28 mouse cellular contexts compared by ENCODE assay signal in genomic region chr14:37558258-37558657, GRCm38 (mm10).
"Had no signal": no experiment of that assay in that cellular context is flagged by ENCODE, and none has a peak within 500 bp of the region (broad histone marks: within the 10 kb centered on the region; RNA-seq: fewer than 3 reads in every experiment).

No protein-coding gene starts in this region.

- H3K4me3 ChIP-seq: embryonic facial prominence, embryonic 10.5 days; embryonic facial prominence, embryonic 12.5 days; embryonic facial prominence, embryonic 13.5 days; embryonic facial prominence, embryonic 15.5 days; erythroblast, embryonic 14.5 days; forebrain, embryonic 10.5 days; forebrain, embryonic 12.5 days; forebrain, embryonic 13.5 days; forebrain, embryonic 15.5 days; gastrocnemius, adult 2 months; heart, adult 2 months had no signal

- DNase-seq: cerebellum, adult 8-10 months; cerebellum, adult 9-10 months; cerebellum, adult 9-11 months; cerebellum, postnatal 10 days; cerebellum, postnatal 14 days; cerebellum, postnatal 25 days; cerebellum, postnatal 36 days; embryo, embryonic 11 days; forebrain, postnatal 0 days; gastrocnemius, adult 2 months; gastrocnemius, postnatal 10 days; gastrocnemius, postnatal 14 days; gastrocnemius, postnatal 25 days; gastrocnemius, postnatal 36 days; heart, adult 11 months; heart, adult 18-20 months; heart, adult 2 months had no signal

- H3K9me3 ChIP-seq: embryonic facial prominence, embryonic 10.5 days; embryonic facial prominence, embryonic 12.5 days; embryonic facial prominence, embryonic 13.5 days; embryonic facial prominence, embryonic 15.5 days; forebrain, embryonic 10.5 days; forebrain, embryonic 12.5 days; forebrain, embryonic 13.5 days; forebrain, embryonic 15.5 days had no signal

- H3K36me3 ChIP-seq: embryonic facial prominence, embryonic 10.5 days; embryonic facial prominence, embryonic 12.5 days; embryonic facial prominence, embryonic 13.5 days; embryonic facial prominence, embryonic 15.5 days; forebrain, embryonic 10.5 days; forebrain, embryonic 12.5 days; forebrain, embryonic 15.5 days had no signal

- H3K4me1 ChIP-seq: embryonic facial prominence, embryonic 10.5 days; embryonic facial prominence, embryonic 12.5 days; embryonic facial prominence, embryonic 13.5 days; embryonic facial prominence, embryonic 15.5 days; forebrain, embryonic 10.5 days; forebrain, embryonic 12.5 days; forebrain, embryonic 13.5 days; forebrain, embryonic 15.5 days had no signal

- H3K27me3 ChIP-seq: embryonic facial prominence, embryonic 12.5 days; embryonic facial prominence, embryonic 13.5 days; embryonic facial prominence, embryonic 15.5 days; forebrain, embryonic 12.5 days; forebrain, embryonic 13.5 days; forebrain, embryonic 15.5 days had no signal

- H3K9ac ChIP-seq: embryonic facial prominence, embryonic 12.5 days; embryonic facial prominence, embryonic 13.5 days; embryonic facial prominence, embryonic 15.5 days; forebrain, embryonic 12.5 days; forebrain, embryonic 13.5 days; forebrain, embryonic 15.5 days; forebrain, postnatal 0 days had no signal

- ATAC-seq: forebrain, embryonic 13.5 days; forebrain, embryonic 14.5 days; forebrain, embryonic 15.5 days; forebrain, embryonic 16.5 days; forebrain, postnatal 0 days had no signal

- H3K27ac ChIP-seq: embryonic facial prominence, embryonic 10.5 days; embryonic facial prominence, embryonic 12.5 days; embryonic facial prominence, embryonic 13.5 days; embryonic facial prominence, embryonic 15.5 days; forebrain, embryonic 10.5 days; forebrain, embryonic 12.5 days; forebrain, embryonic 13.5 days; forebrain, embryonic 15.5 days; gastrocnemius, adult 2 months; heart, adult 2 months had no signal
